Mouse (Mus musculus) myocyte (in vitro differentiated cells): ENCODE data around the gene Usp31.

Source experiments
- E2F4 ChIP-seq: IDR thresholded peaks from one replicate; pipeline ENCODE4 v1.6.1; 2011; ENCODE audit warnings: mild to moderate bottlenecking, control low read depth, moderate library complexity; ENCODE audit not compliant: insufficient read depth
- MAX ChIP-seq: IDR thresholded peaks from one replicate; pipeline ENCODE4 v1.6.1; 2011; ENCODE audit warnings: low read depth, mild to moderate bottlenecking, control low read depth
- MYOD1 ChIP-seq, 3 experiments: IDR thresholded peaks; one replicate each; pipeline ENCODE4 v1.6.1; 2011; ENCODE audit warnings: control low read depth in 2 of 3, low read depth in 2 of 3, mild to moderate bottlenecking in 2 of 3, moderate library complexity in 1 of 3; ENCODE audit not compliant: insufficient read length in 2 of 3, control insufficient read depth in 1 of 3
- POLR2A ChIP-seq: IDR thresholded peaks from one replicate; pipeline ENCODE4 v1.6.1; 2011; ENCODE audit warnings: low read depth, mild to moderate bottlenecking, control low read depth, moderate library complexity; ENCODE audit not compliant: insufficient read length
- SRF ChIP-seq: IDR thresholded peaks from one replicate; pipeline ENCODE4 v1.6.1; 2011; ENCODE audit warnings: low read depth; ENCODE audit not compliant: control insufficient read depth, insufficient read length
- TCF12 ChIP-seq: IDR thresholded peaks from one replicate; pipeline ENCODE4 v1.6.1; 2011; ENCODE audit warnings: mild to moderate bottlenecking, control low read depth; ENCODE audit not compliant: poor library complexity, insufficient read depth, severe bottlenecking
- USF1 ChIP-seq: IDR thresholded peaks from one replicate; pipeline ENCODE4 v1.6.1; 2011; ENCODE audit warnings: low read depth, mild to moderate bottlenecking, control low read depth, moderate library complexity

DNA sequence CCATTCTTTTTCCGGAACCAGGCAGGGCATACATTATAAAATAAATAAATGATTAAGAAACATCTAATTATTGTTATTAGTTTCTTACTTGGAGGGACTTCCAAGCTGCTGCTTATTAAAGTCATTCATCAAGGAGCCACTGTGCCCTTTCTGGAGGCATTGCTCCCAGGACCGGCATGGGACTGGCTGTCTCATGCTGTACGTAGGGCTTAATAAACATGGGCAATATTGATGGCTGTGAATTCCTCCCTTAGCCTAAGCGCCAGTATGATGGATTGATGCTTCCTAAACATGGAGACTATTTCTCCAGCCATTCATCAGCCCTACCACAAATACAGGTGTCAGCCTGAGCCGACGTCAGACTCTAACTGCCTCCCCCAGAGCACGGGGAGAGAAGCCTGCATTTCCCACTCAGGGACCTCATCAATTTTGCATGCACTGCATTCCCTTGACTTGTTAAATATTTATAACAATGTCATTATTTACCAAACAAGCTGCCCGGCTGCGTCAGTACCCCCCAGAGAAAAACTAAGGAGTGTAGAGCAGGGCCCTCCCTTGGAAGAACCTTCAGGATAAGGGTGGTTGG, 84.1 kb downstream of the Usp31 start:
- TF ChIP-seq TCF12 (no peak), POLR2A (no peak), SRF (no peak), MYOD1 (IDR thresholded peaks at IDR 0.05; ENCODE audit: control insufficient read depth in 1 of 3, insufficient read length in 2 of 3, low read depth in 2 of 3) (no peak), MAX (no peak), E2F4 (no peak), USF1 (no peak)
